Mouse (Mus musculus) limb, embryonic 12.5 days (tissue): Measurements from ENCODE around the gene Zfpm1. TPM values are rescaled to one million over a fixed set of nuclear protein-coding genes. Genes with fewer than 3 reads are reported as not detected.

Source experiments
- ATAC-seq: fragments of 200-750 bp; cut with Nextera tagmentation; 2 replicates; pipeline ENCODE4 v1.8.0; 2017; ENCODE audit warnings: low read depth, moderate TSS enrichment; ENCODE audit not compliant: insufficient number of reproducible peaks, insufficient read depth, low FRiP score, low TSS enrichment
- H3K27ac ChIP-seq: fragments of 300-500 bp; sonication (generic); 2 replicates; pipeline ENCODE4 v1.5.1; 2016; ENCODE audit warnings: mild to moderate bottlenecking, moderate library complexity
- H3K27me3 ChIP-seq: fragments of 300-500 bp; sonication (generic); 2 replicates; pipeline ENCODE4 v1.6.1; 2016; ENCODE audit warnings: mild to moderate bottlenecking, moderate library complexity
- H3K36me3 ChIP-seq: fragments of 300-500 bp; sonication (generic); 2 replicates; pipeline ENCODE4 v1.6.1; 2016; ENCODE audit warnings: mild to moderate bottlenecking, moderate library complexity
- H3K4me1 ChIP-seq: fragments of 300-500 bp; sonication (generic); replicated peaks from 2 replicates; pipeline ENCODE4 v1.6.1; 2016
- H3K4me2 ChIP-seq: fragments of 300-500 bp; sonication (generic); 2 replicates; pipeline ENCODE4 v1.6.1; 2016; ENCODE audit warnings: mild to moderate bottlenecking, moderate library complexity
- H3K4me3 ChIP-seq: fragments of 300-500 bp; sonication (generic); replicated peaks from 2 replicates; pipeline ENCODE4 v1.5.1; 2016; ENCODE audit warnings: mild to moderate bottlenecking
- H3K9ac ChIP-seq: fragments of 300-500 bp; sonication (generic); replicated peaks from 2 replicates; pipeline ENCODE4 v1.6.1; 2016; ENCODE audit warnings: mild to moderate bottlenecking, moderate library complexity
- H3K9me3 ChIP-seq: fragments of 300-500 bp; sonication (generic); 2 replicates; pipeline ENCODE4 v1.6.1; 2016; ENCODE audit warnings: mild to moderate bottlenecking, moderate library complexity
- WGBS: fragments of 180-500 bp; shearing (Covaris S2); methylation state at CpG from one replicate; pipeline ENCODE4 v1.1.7; 2016; 5-methylcytosine and 5-hydroxymethylcytosine counted together
- polyA plus RNA-seq: library from polyadenylated mRNA; unstranded; fragments of >200 nt; fragmentation: Nextera tagmentation; extraction: Ambion mirVana; gene quantifications from 2 replicates; pipeline ENCODE4 v1.2.1, GENCODE M21; 2016

The Zfpm1 gene
- polyA plus RNA-seq, 1 experiment from 2014 or later = 1.2 TPM

DNA sequence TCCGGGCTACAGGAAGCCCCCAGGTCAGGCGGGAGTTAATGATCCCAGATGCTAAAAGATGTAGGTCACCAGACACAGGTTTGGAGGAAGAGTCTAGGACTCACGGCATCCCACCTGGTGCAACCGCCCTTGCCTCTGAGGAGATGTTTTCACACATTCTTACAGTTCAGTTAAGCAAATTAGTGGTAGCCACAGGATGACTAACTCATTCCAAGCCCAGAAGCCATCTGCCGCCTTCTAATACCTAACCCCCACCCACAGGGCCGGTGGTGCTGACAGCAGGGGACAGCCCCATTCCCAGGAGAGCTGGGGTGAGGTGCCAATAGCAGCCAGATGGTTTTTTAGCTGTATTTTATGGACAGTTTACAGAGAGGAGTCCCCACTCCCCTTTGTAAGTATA, 3.8 kb downstream of the Zfpm1 start:
- H3K4me2 ChIP-seq = no peak overlapping the region
- ATAC-seq = no peak

DNA sequence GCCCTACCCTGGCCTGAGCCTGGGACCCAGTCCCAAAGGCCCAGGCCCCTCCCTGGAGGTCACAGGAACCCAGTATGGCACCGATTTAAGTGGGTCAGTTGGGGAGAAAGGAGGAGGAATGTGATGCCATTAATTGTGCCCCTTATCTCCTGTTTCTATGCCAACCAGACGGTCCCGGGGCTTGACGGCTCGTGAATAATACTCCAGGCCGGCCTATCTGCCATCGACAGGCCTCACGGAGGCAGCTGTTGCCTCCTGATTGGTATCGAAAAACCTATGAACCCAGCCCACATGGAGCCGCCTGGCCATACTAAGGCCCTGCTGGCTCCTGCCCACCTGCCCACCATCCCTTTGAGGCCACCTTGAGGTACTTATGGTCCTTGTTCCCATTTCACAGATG, 5.0 kb downstream of the Zfpm1 start:
- Histone ChIP-seq H3K36me3 (no peaks in the 10 kb centered on the region), H3K4me3 (no peak overlapping the region), H3K4me2 (no peak overlapping the region), H3K27me3 (peaks cover 49% of the 10 kb centered on the region), H3K27ac (no peak overlapping the region), H3K9me3 (no peaks in the 10 kb centered on the region), H3K4me1 (peaks cover 35% of the 10 kb centered on the region), H3K9ac (no peak overlapping the region)
- ATAC-seq = no peak
- 77% methylated on average over 10 of the region's 10 CpGs for WGBS

More for the DNA sequence above, 3.8 kb downstream of the Zfpm1 start:
- no peak overlapping the region for H3K4me3 ChIP-seq
- H3K9ac ChIP-seq = no peak overlapping the region
- no peaks in the 10 kb centered on the region for H3K36me3 ChIP-seq
- H3K27ac ChIP-seq = no peak overlapping the region
- peaks cover 49% of the 10 kb centered on the region for H3K27me3 ChIP-seq
- WGBS = 50% methylated on average over 6 of the region's 6 CpGs
- peaks cover 38% of the 10 kb centered on the region for H3K4me1 ChIP-seq
- no peaks in the 10 kb centered on the region for H3K9me3 ChIP-seq

DNA sequence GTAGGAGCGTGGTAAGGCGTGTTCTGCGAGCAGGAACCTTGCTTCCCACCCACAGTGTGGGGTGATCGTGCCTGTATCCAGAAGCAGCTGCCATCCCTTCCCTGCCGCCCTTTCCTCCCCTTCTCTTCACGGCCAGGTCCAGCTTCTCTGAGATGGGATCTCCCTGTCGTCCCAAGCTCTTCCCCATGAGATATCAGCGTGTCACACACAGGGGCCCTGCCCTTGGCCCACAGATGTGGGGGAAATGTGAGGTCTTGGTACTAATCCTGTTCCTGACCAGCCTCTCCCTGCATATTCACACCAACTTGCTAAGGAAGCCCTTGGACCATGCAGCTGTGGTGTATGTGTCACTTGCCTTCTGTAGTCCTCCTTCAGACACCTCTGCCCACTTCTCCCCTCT, 5.8 kb downstream of the Zfpm1 start:
- no peaks in the 10 kb centered on the region for H3K9me3 ChIP-seq
- no peak overlapping the region for H3K27ac ChIP-seq
- no peak overlapping the region for H3K4me3 ChIP-seq
- peaks cover 45% of the 10 kb centered on the region for H3K27me3 ChIP-seq
- H3K36me3 ChIP-seq = no peaks in the 10 kb centered on the region
- no peak overlapping the region for H3K9ac ChIP-seq
- H3K4me1 ChIP-seq = peaks cover 32% of the 10 kb centered on the region
- 72% methylated on average over 8 of the region's 8 CpGs for WGBS
- no peak overlapping the region for H3K4me2 ChIP-seq
- no peak for ATAC-seq

DNA sequence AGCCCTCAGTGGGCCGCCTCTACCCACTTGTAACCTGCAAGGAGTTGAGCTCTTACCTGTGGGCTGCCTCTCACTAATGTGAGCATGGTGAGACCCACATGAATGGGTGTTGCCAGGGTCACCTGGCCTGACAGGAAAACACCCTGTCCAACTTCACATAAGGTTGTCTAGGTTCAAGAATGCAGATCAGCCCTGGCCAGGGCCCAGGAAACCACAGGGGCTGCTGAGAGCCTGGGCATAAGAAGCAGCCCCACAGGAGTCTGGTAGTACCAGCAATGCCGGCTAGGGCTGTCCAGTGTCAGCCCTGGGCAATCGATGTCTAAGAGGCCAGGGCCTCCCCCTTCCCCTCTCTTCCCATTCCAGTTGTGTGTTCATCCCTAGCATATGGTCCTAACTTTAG, 6.4 kb downstream of the Zfpm1 start:
- ATAC-seq = no peak
- Histone ChIP-seq H3K27me3 (peaks cover 39% of the 10 kb centered on the region), H3K4me2 (no peak overlapping the region), H3K9ac (no peak overlapping the region), H3K27ac (no peak overlapping the region), H3K36me3 (no peaks in the 10 kb centered on the region), H3K4me1 (peaks cover 26% of the 10 kb centered on the region), H3K4me3 (no peak overlapping the region), H3K9me3 (no peaks in the 10 kb centered on the region)
- WGBS = 80% methylated on average over 3 of the region's 3 CpGs

DNA sequence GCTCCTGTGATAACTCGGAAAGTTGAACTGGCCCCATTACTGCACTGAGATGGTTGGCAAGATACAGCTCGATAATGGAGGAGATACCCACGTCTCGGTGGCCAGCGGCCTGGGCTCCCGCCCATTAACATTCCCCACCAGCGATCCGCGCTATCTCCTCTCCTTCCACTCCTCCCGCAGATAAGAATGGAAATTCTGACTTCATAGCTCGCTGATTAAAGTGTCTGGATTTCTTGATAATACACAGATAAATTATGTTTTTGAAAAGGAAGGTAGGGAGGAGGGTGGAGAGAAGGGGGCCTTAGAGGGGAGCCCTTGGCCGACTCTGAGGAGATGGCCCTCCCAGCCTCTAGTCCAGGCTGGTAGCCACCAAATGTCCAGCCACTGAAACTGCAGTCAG, 9.1 kb downstream of the Zfpm1 start:
- H3K4me1 ChIP-seq = peaks cover 22% of the 10 kb centered on the region
- H3K9ac ChIP-seq = no peak overlapping the region
- H3K36me3 ChIP-seq = no peaks in the 10 kb centered on the region
- no peak for ATAC-seq
- H3K4me2 ChIP-seq = no peak overlapping the region
- H3K4me3 ChIP-seq = no peak overlapping the region
- no peaks in the 10 kb centered on the region for H3K9me3 ChIP-seq
- WGBS = 85% methylated on average over 12 of the region's 12 CpGs
- H3K27me3 ChIP-seq = peaks cover 16% of the 10 kb centered on the region
- no peak overlapping the region for H3K27ac ChIP-seq

DNA sequence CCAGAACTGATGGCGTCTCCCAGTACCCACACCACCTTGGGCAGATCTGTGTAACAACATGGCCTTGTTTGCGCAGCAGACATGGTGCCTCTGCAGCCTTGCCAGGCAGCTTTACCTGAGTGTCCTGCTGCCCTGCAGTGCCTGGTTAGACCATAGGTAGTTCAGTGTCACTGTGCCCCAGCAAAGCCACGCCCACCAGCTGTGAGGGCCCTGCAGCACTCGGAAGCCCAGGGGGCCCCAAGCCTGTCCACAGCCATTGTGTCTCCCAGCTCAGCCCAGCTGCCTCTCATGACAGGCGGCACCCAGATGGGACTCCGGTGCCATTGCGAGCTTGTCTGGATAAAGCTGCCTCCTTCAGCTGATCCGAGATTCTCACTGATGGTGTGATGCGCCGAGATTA, 9.6 kb downstream of the Zfpm1 start:
- H3K4me3 ChIP-seq = no peak overlapping the region
- H3K27me3 ChIP-seq = peaks cover 14% of the 10 kb centered on the region; the same call in 1 of the 2 replicates
- 69% methylated on average over 10 of the region's 10 CpGs for WGBS
- H3K36me3 ChIP-seq = no peaks in the 10 kb centered on the region
- no peaks in the 10 kb centered on the region for H3K9me3 ChIP-seq
- H3K27ac ChIP-seq = no peak overlapping the region
- H3K9ac ChIP-seq = no peak overlapping the region
- no peak for ATAC-seq
- peaks cover 26% of the 10 kb centered on the region for H3K4me1 ChIP-seq
- no peak overlapping the region for H3K4me2 ChIP-seq

DNA sequence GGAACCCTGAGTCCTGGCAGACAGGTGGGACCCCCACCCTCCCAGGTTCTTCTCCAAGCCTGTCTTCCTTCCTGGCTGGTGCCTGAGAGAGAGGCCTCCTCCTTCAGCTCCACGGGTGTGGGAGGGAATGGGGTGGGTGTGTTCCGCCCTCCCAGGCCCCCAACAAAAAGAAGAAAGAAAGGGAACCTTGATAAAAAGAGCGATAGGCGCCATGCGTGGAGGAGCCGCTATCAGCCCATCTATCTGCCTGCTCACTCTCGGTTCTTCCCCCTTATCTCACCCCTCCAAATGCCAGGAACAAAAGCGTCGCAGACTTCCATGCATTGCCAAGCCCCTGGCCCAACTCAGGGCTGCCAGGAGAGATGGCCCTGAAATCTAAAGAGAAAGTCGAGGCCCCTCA, 11.5 kb downstream of the Zfpm1 start:
- 71% methylated on average over 10 of the region's 10 CpGs for WGBS
- H3K4me1 ChIP-seq = peaks cover 42% of the 10 kb centered on the region

DNA sequence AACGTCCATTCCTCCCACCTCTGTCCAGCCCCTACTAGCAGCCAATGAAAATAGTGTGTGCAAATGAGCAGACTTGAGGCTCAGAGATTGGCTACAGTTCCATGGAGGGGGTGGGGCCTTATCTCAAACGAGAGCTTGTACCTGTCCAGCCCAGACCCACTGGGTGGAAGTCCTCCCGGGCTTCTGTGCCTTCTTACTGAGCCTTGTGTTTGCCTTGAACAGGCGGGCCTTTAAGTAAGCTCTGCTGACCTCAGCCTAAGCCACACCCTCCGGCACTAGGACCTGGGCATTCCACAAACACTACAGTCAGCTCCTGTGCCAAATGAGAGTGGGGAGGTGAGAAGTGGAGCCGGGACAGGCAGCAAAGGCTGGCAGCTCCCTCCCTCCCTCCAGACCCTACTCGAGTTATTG, 12.3 kb downstream of the Zfpm1 start:
- Histone ChIP-seq H3K4me2 (no peak overlapping the region), H3K36me3 (no peaks in the 10 kb centered on the region), H3K27me3 (peaks cover 8% of the 10 kb centered on the region; the same call in 1 of the 2 replicates), H3K27ac (peak overlapping the region; percentile 57), H3K9me3 (no peaks in the 10 kb centered on the region), H3K4me1 (peaks cover 44% of the 10 kb centered on the region), H3K4me3 (no peak overlapping the region), H3K9ac (no peak overlapping the region)
- ATAC-seq = peak; percentile 87
- 1% methylated on average over 7 of the region's 7 CpGs for WGBS

More for the DNA sequence above, 11.5 kb downstream of the Zfpm1 start:
- H3K27ac ChIP-seq = no peak overlapping the region
- no peak for ATAC-seq
- no peak overlapping the region for H3K4me3 ChIP-seq
- H3K36me3 ChIP-seq = no peaks in the 10 kb centered on the region
- H3K27me3 ChIP-seq = peaks cover 14% of the 10 kb centered on the region; the same call in 1 of the 2 replicates
- no peak overlapping the region for H3K9ac ChIP-seq
- H3K9me3 ChIP-seq = no peaks in the 10 kb centered on the region
- H3K4me2 ChIP-seq = no peak overlapping the region

DNA sequence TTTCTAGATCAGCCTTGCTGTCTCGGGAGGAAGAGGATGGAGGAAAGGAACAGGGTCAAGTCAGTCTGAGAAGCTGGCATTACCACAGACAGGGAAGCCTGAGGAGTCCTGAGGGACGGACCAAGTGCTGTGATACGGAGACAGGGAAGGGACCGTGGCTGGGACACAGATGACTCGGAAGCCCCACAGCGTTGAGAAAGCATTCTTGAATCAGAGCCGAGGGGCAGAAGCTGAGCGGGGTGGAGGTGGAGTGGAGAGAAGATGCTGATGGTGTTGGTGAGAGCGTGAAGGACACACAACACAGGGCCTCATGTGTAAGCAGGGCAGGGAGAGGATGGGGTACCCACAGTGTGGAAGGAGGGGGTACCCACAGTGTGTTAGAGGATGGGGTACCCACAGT, 13.4 kb downstream of the Zfpm1 start:
- Histone ChIP-seq H3K9me3 (no peaks in the 10 kb centered on the region), H3K27me3 (peaks cover 4% of the 10 kb centered on the region; the same call in 1 of the 2 replicates), H3K4me3 (no peak overlapping the region), H3K9ac (no peak overlapping the region), H3K4me1 (peaks cover 44% of the 10 kb centered on the region), H3K36me3 (no peaks in the 10 kb centered on the region), H3K4me2 (no peak overlapping the region), H3K27ac (no peak overlapping the region)
- 74% methylated on average over 9 of the region's 9 CpGs for WGBS
- no peak for ATAC-seq

DNA sequence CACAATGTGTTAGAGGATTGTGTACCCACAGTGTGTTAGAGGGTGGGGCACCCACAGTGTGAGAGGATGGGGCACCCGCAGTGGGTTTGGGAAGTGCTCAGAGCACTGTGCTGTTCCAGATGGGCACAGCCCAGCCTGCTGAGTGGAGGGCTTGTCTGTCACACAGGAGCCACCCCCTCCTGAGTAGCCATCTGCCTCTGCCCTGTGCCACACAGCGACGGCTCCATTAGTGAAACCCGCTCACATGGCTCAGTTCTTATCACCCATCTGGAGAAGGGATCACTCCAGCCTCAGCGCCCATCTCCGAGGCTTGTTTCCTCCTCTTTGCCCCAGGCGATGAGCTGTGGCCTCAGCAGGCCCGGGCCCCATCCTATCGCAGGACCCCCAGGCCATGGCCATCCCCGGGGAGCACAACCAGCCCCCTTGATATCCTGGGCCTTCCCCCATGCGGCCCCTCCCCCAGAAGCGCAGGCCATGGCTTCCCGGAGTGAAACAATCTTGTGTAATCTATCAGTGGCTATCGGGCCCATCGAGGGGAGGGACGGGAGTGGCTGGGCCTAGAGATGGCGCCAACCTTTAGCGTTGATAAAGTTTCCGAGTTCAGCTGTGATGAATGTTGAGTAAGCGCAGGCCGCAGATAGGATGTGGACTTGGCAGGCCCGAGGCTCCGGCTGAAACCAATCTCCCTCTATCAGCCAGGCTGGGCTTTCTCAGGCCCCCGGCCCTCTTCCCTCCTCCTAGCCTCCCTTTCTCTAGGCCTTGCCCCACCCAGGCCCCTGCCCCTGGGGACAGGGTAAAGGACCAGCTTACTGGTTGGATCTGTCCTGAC, 14.4 kb downstream of the Zfpm1 start:
- 36% methylated on average over 24 of the region's 24 CpGs for WGBS
- H3K4me1 ChIP-seq = peaks cover 44% of the 10 kb centered on the region
- no peak overlapping the region for H3K27ac ChIP-seq
- ATAC-seq = no peak
- H3K36me3 ChIP-seq = no peaks in the 10 kb centered on the region
- H3K9ac ChIP-seq = peak overlapping the region; percentile 34; the same call in 1 of the 2 replicates
- no peaks in the 10 kb centered on the region for H3K9me3 ChIP-seq
- H3K27me3 ChIP-seq = peaks cover 4% of the 10 kb centered on the region; the same call in 1 of the 2 replicates
- H3K4me2 ChIP-seq = no peak overlapping the region
- H3K4me3 ChIP-seq = no peak overlapping the region

DNA sequence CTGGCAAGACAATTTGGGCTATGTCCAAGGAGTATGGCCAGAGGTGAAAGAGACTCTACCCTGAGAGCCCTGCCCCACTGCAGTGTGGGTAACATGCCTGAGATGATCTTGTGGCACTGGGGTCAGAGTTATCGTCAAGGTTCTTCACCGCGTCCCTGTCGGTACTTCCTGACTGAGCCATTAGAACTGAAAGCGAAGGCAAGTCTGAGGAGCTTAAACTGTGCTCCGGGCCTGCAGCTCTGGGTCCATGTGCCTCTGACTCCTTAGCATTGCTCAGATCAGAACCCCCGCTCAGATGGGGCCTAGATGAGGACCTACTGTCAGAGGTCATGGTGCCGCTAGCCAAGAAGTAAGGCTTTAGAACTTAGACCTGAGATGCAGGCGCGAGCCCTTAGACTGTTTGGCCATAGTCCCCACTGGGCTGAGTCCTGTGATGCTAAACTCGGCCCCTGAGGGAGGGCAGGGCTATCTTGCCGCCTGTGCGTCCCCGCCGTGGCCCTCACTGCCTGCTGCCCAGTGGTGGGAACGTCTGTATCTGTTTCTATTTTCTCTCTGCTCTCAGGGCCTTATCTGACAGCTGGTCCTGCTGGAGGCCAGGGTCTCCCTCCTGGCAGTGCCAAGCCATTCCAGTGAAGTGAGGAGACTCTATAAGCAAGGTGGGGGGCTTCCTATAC, 17.8 kb downstream of the Zfpm1 start:
- Histone ChIP-seq H3K27me3 (peaks cover 4% of the 10 kb centered on the region; the same call in 1 of the 2 replicates), H3K4me2 (no peak overlapping the region), H3K4me3 (no peak overlapping the region), H3K9me3 (no peaks in the 10 kb centered on the region), H3K27ac (no peak overlapping the region), H3K9ac (no peak overlapping the region), H3K4me1 (peaks cover 38% of the 10 kb centered on the region), H3K36me3 (no peaks in the 10 kb centered on the region)
- WGBS = 64% methylated on average over 16 of the region's 16 CpGs
- ATAC-seq = no peak
